Mouse (Mus musculus): ENCODE measurements around the gene Foxd4.
A peak's percentile ranks its signal among the peaks of the same experiment; 100 is the strongest.

The Foxd4 gene

DNA sequence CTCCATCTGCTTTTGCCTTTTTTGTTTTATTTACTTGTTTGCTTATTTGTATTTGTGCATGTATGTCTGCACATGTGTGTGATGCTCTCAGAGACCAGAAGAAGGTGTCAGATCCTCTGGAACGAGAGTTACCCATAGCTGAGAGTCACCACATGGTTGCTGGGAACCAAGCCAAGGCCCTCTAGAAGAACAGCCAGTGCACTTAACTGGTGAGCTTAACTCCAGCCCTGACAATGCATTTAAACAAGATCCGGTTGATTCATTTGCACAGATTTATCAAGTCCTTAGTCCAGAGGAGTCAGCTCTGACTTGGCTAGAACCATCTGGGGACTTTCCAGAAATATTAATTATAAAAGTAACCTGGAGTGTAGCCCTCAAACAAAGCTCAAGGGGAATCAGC, 27.1 kb downstream of the Foxd4 start:
- no peak for DNase-seq

DNA sequence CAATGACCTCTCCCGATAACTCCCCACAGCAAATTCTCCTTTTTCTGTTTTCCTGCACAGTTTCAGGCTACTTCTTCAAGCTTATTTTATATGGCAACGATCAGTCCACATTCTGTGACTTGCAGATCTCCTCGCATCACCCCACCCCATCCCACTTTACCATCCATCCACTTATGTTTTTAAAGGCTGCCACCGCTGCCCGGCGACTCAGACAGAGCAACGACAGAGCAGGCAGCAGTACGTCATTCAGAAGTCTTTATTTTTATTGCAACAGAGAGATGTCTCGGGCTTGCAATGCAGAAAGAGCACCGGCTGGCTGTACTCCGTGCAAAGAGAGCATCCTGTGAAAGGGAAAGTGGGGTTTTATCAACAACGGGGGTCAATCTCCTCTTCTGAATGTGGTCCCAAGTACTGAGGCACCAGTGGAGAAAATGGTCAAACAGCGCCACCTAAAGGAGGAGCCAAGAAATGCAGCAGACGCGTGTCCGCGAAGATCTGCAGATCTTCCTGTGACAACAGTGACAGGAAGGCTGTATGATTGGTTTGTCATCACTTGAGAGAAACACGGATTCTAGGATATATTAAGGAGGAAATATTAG, 29.9 kb downstream of the Foxd4 start:
- peak; percentile 73 for DNase-seq

DNA sequence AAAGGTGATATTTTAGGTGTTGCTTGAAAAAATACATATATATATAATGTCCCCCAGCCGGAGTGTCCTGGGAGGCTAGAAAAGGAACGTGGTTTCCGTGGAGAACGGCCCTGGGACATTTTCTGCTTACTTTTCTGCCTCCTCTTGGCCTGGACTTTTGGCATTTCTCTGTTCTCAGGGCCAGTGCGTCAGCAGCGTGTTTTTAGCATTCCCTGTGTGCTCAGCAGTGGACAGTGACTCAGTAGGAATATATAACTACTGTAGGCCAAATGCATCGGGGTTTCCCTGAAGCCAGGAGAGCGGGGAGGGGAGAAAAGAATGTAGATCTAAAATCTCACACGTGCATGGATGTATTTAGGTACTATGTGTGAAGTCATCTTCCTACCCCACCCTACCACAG, 35.6 kb downstream of the Foxd4 start:
- DNase-seq = no peak

DNA sequence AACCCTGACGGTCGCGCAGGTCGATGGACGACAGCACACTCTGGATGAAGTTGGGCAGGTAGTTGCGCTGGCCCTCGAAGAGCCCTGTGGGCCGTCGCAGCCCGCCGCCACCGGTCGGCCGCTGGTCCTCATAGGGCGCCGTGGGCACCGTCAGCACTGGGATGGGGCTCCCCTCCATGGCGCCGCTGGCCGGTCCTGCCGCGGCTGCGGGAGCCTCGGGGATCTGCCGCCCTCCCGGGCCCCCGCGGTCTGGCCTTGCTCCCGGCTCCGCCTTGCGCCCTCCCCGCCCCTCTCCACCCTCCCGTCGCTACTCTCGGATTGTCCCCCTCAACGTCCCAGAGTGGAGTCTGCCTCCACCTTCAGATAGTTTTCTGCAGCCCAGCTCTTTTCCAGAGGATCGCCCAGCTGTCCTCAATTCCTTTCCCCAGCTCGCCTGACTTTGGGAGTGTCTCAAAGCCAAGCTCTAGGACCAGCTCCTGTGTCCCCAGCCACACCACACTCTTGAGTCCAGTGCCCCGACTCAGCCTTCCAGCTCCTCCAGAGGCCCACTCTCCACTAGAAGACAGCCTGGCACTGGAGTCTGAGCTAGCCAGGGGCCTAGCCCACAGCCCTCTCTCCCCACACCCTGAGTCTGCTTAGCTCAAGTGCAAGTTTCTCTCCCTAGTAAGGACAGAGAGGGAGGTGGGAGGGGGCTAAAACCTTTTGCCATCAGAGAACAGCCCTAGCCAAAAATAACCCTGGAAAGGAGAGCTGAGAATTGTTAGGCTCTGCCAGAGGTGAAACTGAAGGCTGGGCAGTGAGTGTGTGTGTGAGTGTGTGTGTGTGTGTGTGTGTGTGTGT, 39.2 kb downstream of the Foxd4 start, which contains the start of gene Pgm5:
Gene Pgm5, minus strand, starts transcription at position 244 of the 840 bp plus-strand sequence.
- DNase-seq = peak; percentile 69

DNA sequence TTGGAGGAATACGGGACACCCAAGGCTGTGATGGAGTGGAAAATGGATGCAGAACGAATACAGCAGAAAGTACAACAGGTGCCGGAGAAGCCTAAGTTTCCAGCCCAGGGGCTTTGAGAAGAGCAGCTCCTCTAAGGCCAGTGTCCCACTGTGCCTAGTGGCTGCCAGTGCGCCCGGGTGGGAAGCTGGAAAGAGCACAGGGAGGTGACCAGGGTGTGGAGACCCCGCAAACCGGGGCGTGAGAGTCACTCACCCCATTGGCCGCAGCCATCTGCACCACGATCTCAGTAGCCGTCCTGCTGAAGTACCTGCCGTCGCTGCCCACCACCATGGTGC, 39.8 kb downstream of the Foxd4 start:
- DNase-seq = no peak

DNA sequence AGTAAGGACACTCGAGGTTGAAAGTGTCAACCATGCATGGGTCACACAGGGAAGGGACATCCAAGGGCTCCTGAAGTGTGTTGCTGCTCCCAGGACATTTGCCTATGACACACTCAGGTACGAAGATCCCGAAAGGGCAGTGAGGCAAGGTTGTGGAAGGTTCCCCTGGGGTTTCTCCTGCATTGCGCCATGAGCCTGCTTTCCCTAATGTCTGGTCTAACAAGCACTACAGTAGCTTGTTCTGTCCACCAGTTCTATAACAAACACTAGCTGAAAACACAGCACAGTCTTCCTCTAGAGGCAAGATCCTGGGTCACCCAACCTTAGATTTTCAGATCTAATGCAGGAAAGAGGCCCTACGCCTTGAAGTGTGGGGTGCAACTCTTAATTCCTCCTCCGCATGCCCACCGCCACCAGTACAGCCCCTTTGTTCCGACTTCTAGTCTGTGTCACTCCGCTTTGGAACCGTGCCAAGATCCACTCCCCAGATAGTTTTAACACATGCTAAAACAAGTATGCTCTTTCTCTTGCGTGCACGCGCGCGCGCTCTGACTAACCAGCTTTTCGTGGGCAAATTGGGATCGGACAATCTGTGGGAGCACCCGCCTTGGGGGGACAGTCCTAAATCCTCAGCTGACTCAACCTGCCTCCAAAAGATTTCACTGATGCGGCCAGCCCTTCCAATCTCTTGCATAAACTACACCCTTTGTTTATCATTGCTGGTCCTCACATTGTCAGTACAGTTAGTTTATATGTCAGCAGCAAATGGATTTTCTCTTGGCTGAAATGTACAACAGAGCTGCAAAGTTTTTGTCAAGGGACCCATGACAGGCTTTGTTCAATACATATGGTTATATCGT, 49.3 kb downstream of the Foxd4 start:
- peak; percentile 37 for DNase-seq
